Mouse (Mus musculus) CD4-positive, CD25-positive, alpha-beta regulatory T cell, adult 4 months (primary cell): ENCODE results near the gene Lrfn3. TPM values are rescaled to one million over a fixed set of nuclear protein-coding genes. Genes with fewer than 3 reads are reported as not detected.

Source experiments
- ATAC-seq: one replicate; pipeline ENCODE4 v1.8.0; 2017
- polyA plus RNA-seq, 2 experiments: library from polyadenylated mRNA; unstranded; fragments of 100-300 nt; shearing (Covaris generic); gene quantifications; one replicate each; pipeline ENCODE4 v1.2.1; 2017

Lrfn3 gene
- polyA plus RNA-seq, 2 experiments from 2014 or later = not detected

DNA sequence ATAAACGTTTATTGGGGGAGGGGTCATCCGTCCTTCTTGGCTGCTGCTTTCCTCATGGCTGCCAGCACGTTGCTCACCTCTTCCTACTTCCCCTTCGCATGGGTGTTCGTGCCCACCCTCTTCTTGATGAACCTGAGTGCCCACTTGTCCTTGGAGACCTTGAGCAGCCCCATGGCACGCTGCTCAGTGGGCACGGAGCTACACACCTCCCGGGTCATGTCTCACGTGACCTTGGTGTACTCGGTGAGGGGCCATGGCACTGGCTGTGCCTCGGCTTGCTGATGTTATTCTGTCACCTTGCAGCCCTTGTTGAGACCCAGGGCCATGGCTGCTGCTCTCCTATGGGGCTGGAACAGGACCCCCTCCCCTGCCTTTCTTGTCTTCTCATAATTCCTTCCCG is 52.4 kb downstream of the Lrfn3 start:
- ATAC-seq = no peak

GRCm38 (mm10) chr7:30309395-30310129 is 53.0 kb downstream of the Lrfn3 start:
- ATAC-seq = no peak

GRCm38 (mm10) chr7:30308076-30309005 is 54.2 kb downstream of the Lrfn3 start, which contains the start of gene Alkbh6:
Gene Alkbh6 (plus strand): TSS chr7:30308717.
- peak; percentile 100 for ATAC-seq

DNA sequence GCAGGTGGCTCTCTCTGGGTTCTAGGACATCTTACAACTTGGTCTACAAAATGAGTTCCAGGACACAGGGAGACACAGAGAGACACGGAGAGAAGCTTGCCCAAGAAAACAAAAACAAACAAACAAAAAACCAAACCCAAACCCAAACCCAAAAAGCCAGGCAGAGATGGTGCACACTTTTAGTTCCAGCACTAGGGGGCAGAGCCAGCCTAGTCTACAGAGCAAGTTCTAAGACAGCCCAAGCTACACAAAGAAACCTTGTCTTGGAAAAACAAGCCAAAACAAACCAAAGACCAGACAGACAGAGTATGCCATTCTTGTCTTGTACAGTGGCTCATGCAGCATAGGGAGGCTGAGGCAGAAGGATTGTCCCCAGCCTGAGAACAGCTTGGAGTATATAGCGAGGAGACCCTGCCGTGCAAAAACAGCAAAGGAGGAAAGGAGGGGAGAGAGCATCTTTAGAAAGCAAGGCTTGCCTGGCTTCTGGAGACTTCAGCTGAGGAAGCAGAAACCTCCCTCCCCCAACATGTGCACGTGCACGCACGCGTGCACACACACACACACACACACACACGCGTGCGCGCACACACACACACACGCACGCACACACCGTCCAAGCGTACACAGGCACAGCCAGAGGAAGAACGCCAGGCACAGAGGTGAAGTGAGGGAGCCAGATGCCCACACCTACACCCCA is 56.3 kb downstream of the Lrfn3 start:
- no peak for ATAC-seq

Other genes with a start within 250 kb of the Lrfn3 start
- gene Zfp382, start 240.8 kb downstream of the Lrfn3 start, polyA plus RNA-seq = 10 to 100 TPM; 13.2 to 20.3 TPM
- gene Zfp146, start 193.0 kb downstream of the Lrfn3 start, polyA plus RNA-seq = 10 to 100 TPM; 19.5 to 22.3 TPM
- gene Cox7a1, start 178.6 kb downstream of the Lrfn3 start, polyA plus RNA-seq = under 1 TPM in 1 of 2 experiments, not detected in 1; 0.90 TPM
- 10 to 100 TPM; 49.8 to 68.7 TPM for gene Capns1, start 164.0 kb downstream of the Lrfn3 start, polyA plus RNA-seq
- gene Polr2i, start 130.8 kb downstream of the Lrfn3 start, polyA plus RNA-seq = 10 to 100 TPM; 50.3 to 54.3 TPM
- 100 to 1,000 TPM in 1 of 2 experiments, 10 to 100 TPM in 1; 96.7 to 104 TPM for gene Tbcb, start 130.5 kb downstream of the Lrfn3 start, polyA plus RNA-seq
- not detected for gene Ovol3, start 127.0 kb downstream of the Lrfn3 start, polyA plus RNA-seq
- gene Thap8, start 82.7 kb downstream of the Lrfn3 start, polyA plus RNA-seq = 1 to 10 TPM in 1 of 2 experiments, not detected in 1; 1.6 TPM
- gene Wdr62, start 82.4 kb downstream of the Lrfn3 start, polyA plus RNA-seq = 1 to 10 TPM; 1.9 to 3.2 TPM
- 1 to 10 TPM; 5.5 to 6.5 TPM for gene Clip3, start 71.0 kb downstream of the Lrfn3 start, polyA plus RNA-seq
- 100 to 1,000 TPM; 179 to 205 TPM for gene Alkbh6, start 54.1 kb downstream of the Lrfn3 start, polyA plus RNA-seq
- 10 to 100 TPM in 1 of 2 experiments, 1 to 10 TPM in 1; 9.2 to 16.8 TPM for gene Syne4, start 48.0 kb downstream of the Lrfn3 start, polyA plus RNA-seq
- gene E130208F15Rik, start 41.0 kb downstream of the Lrfn3 start, polyA plus RNA-seq = not detected
- 1 to 10 TPM; 2.4 to 5.1 TPM for gene Sdhaf1, start 38.9 kb downstream of the Lrfn3 start, polyA plus RNA-seq
- gene Tyrobp, start 51.0 kb upstream of the Lrfn3 start, polyA plus RNA-seq = 1 to 10 TPM; 6.4 to 7.1 TPM
- 100 to 1,000 TPM; 356 to 434 TPM for gene Hcst, start 57.1 kb upstream of the Lrfn3 start, polyA plus RNA-seq
- 10 to 100 TPM; 39.2 to 44.4 TPM for gene Nfkbid, start 59.0 kb upstream of the Lrfn3 start, polyA plus RNA-seq
- gene Aplp1, start 82.8 kb upstream of the Lrfn3 start, polyA plus RNA-seq = 1 to 10 TPM; 3.1 to 3.5 TPM
- not detected for gene Kirrel2, start 94.9 kb upstream of the Lrfn3 start, polyA plus RNA-seq
- gene Nphs1, start 95.5 kb upstream of the Lrfn3 start, polyA plus RNA-seq = not detected
- gene Prodh2, start 130.8 kb upstream of the Lrfn3 start, polyA plus RNA-seq = not detected
- under 1 TPM; 0.46 to 0.67 TPM for gene Arhgap33, start 172.3 kb upstream of the Lrfn3 start, polyA plus RNA-seq
- gene Hspb6, start 189.4 kb upstream of the Lrfn3 start, polyA plus RNA-seq = 1 to 10 TPM; 1.0 to 3.1 TPM
- gene Proser3, start 189.5 kb upstream of the Lrfn3 start, polyA plus RNA-seq = 1 to 10 TPM; 5.2 to 6.2 TPM
- 100 to 1,000 TPM; 101 to 104 TPM for gene Lin37, start 197.1 kb upstream of the Lrfn3 start, polyA plus RNA-seq
- gene U2af1l4, start 200.5 kb upstream of the Lrfn3 start, polyA plus RNA-seq = 10 to 100 TPM; 46.5 to 62.1 TPM
- gene Gm49396, start 200.6 kb upstream of the Lrfn3 start, polyA plus RNA-seq = 100 to 1,000 TPM in 1 of 2 experiments, 10 to 100 TPM in 1; 85.4 to 105 TPM
- 100 to 1,000 TPM; 314 to 323 TPM for gene Psenen, start 200.9 kb upstream of the Lrfn3 start, polyA plus RNA-seq
- gene Igflr1, start 202.7 kb upstream of the Lrfn3 start, polyA plus RNA-seq = 100 to 1,000 TPM; 210 to 244 TPM
- 10 to 100 TPM; 16.4 to 21.6 TPM for gene Kmt2b, start 226.0 kb upstream of the Lrfn3 start, polyA plus RNA-seq
- gene Zbtb32, start 236.1 kb upstream of the Lrfn3 start, polyA plus RNA-seq = 10 to 100 TPM in 1 of 2 experiments, 1 to 10 TPM in 1; 8.1 to 18.0 TPM